Mouse (Mus musculus): ENCODE data around the gene Klhl21.

- TF ChIP-seq CTCF (IDR thresholded peaks at IDR 0.05): no peak
- no peak for TF ChIP-seq POLR2A (IDR thresholded peaks at IDR 0.05; ENCODE audit: insufficient read depth, low read depth, low read length)
Measured at GRCm38 (mm10) chr4:151962817-151963216, 45.8 kb upstream of the Klhl21 start.
